Mouse (Mus musculus): ENCODE measurements around the gene A630076J17Rik. TPM values are rescaled to one million over a fixed set of nuclear protein-coding genes. Genes with fewer than 3 reads are reported as not detected.

The A630076J17Rik gene
- total and polyA plus RNA-seq, 3 experiments, result not detected

GRCm38 (mm10) chr3:107188226-107188899, 42.1 kb upstream of the A630076J17Rik start (continued):
- TF ChIP-seq USF2 (IDR thresholded peaks at IDR 0.05; ENCODE audit: borderline replicate concordance in 1 of 2, insufficient read depth in 1 of 2, low read depth in 1 of 2, low read length in 2 of 2), result no peak

GRCm38 (mm10) chr3:107201310-107202180, 28.9 kb upstream of the A630076J17Rik start:
- H3K79me2 ChIP-seq (ENCODE audit: control insufficient read depth, insufficient read depth, low read length, poor library complexity), result no peaks in the 10 kb centered on the region
- no peaks in the 10 kb centered on the region for H3K9me3 ChIP-seq (replicated peaks; ENCODE audit: insufficient read depth, low read length)
- no peak overlapping the region for H3K9ac ChIP-seq (ENCODE audit: control insufficient read depth, low read depth, low read length, poor library complexity, severe bottlenecking)
- no peaks in the 10 kb centered on the region for H3K36me3 ChIP-seq (ENCODE audit: control insufficient read depth in 1 of 2, insufficient read depth in 2 of 2, low read length in 2 of 2)
- H3K27me3 ChIP-seq (ENCODE audit: control insufficient read depth in 1 of 2, insufficient read depth in 2 of 2, low read length in 2 of 2), result no peaks in the 10 kb centered on the region
- no peak for DNase-seq (ENCODE audit: low read depth, low spot score)
- TF ChIP-seq SIN3A (IDR thresholded peaks at IDR 0.05; ENCODE audit: low read length) (no peak), TBP (IDR thresholded peaks at IDR 0.05; ENCODE audit: low read depth, low read length) (no peak), USF1 (IDR thresholded peaks at IDR 0.05; ENCODE audit: low read depth, low read length) (no peak), JUND (IDR thresholded peaks at IDR 0.05; ENCODE audit: low read depth, low read length) (no peak), MYC (IDR thresholded peaks at IDR 0.05; ENCODE audit: low read depth, low read length) (no peak), KAT2A (conservative IDR thresholded peaks at IDR 0.05; ENCODE audit: low read depth, low read length) (no peak), TAL1 (IDR thresholded peaks at IDR 0.05; ENCODE audit: low read length) (no peak), GABPA (IDR thresholded peaks at IDR 0.05; ENCODE audit: low read depth, low read length) (no peak), NELFE (IDR thresholded peaks at IDR 0.05; ENCODE audit: low read depth, low read length) (no peak), MAFK (IDR thresholded peaks at IDR 0.05; ENCODE audit: borderline replicate concordance, low read depth, low read length) (no peak), MEF2A (IDR thresholded peaks at IDR 0.05; ENCODE audit: extremely low read depth, insufficient replicate concordance, low read depth, low read length, poor library complexity, severe bottlenecking) (no peak), MAX (IDR thresholded peaks at IDR 0.05; ENCODE audit: low read length) (no peak), POLR2A (IDR thresholded peaks at IDR 0.05; ENCODE audit: control insufficient read depth in 1 of 2, insufficient read depth in 1 of 2, low read depth in 1 of 2, low read length in 2 of 2, poor library complexity in 1 of 2) (no peak), RCOR1 (IDR thresholded peaks at IDR 0.05; ENCODE audit: low read depth, low read length) (no peak), ZC3H11A (IDR thresholded peaks at IDR 0.05; ENCODE audit: low read depth, low read length) (no peak), CHD2 (IDR thresholded peaks at IDR 0.05; ENCODE audit: low read length) (no peak)
- no peaks in the 10 kb centered on the region for H3K4me1 ChIP-seq (ENCODE audit: control insufficient read depth in 1 of 2, insufficient read depth in 2 of 2, low read length in 2 of 2)
- H3K4me3 ChIP-seq (ENCODE audit: control insufficient read depth in 1 of 2, insufficient read depth in 1 of 2, low read depth in 2 of 2, low read length in 2 of 2), result no peak overlapping the region
- no peak overlapping the region for H3K27ac ChIP-seq (ENCODE audit: control insufficient read depth, low read depth, low read length)
